Mouse (Mus musculus) hindbrain, embryonic 10.5 days (tissue): ENCODE measurements at regions not wholly inside any gene's neighbourhood (a gene's known extent, or its start where the extent isn't known, plus 50 kb on each side); places are given as distances from the start of the nearest gene placed in this dataset.

Experiments
- DNase-seq: peaks from one replicate; pipeline ENCODE4 v3.0.0-alpha.2; 2017; ENCODE audit warnings: low spot score
- H3K27ac ChIP-seq: fragments of 300-500 bp; sonication (generic); 2 replicates; pipeline ENCODE4 v1.5.1; 2016; ENCODE audit warnings: mild to moderate bottlenecking, moderate library complexity
- H3K27me3 ChIP-seq: fragments of 300-500 bp; sonication (generic); 2 replicates; pipeline ENCODE4 v1.6.1; 2016; ENCODE audit warnings: mild to moderate bottlenecking; ENCODE audit not compliant: poor library complexity, insufficient read depth, severe bottlenecking
- H3K36me3 ChIP-seq: fragments of 300-500 bp; sonication (generic); 2 replicates; pipeline ENCODE4 v1.6.1; 2016; ENCODE audit warnings: mild to moderate bottlenecking, moderate library complexity
- H3K4me1 ChIP-seq: fragments of 300-500 bp; sonication (generic); replicated peaks from 2 replicates; pipeline ENCODE4 v1.6.1; 2016; ENCODE audit warnings: mild to moderate bottlenecking
- H3K4me3 ChIP-seq: fragments of 300-500 bp; sonication (generic); 2 replicates; pipeline ENCODE4 v1.5.1; 2016; ENCODE audit warnings: mild to moderate bottlenecking, moderate library complexity
- H3K9me3 ChIP-seq: fragments of 300-500 bp; sonication (generic); 2 replicates; pipeline ENCODE4 v1.6.1; 2016; ENCODE audit warnings: mild to moderate bottlenecking, moderate library complexity
- WGBS: fragments of 180-500 bp; shearing (Covaris S2); methylation state at CpG from one replicate; pipeline ENCODE4 v1.1.7; 2016; 5-methylcytosine and 5-hydroxymethylcytosine counted together

GRCm38 (mm10) chr4:119018573-119018972, 57.2 kb downstream of the Lao1 start:
- Histone ChIP-seq H3K9me3 (no peaks in the 10 kb centered on the region), H3K4me1 (peaks cover 40% of the 10 kb centered on the region), H3K36me3 (no peaks in the 10 kb centered on the region), H3K27ac (peak overlapping the region; percentile 77), H3K4me3 (no peak overlapping the region), H3K27me3 (no peaks in the 10 kb centered on the region)
- no peak for DNase-seq
- 65% methylated on average over 6 of the region's 6 CpGs for WGBS

GRCm38 (mm10) chr4:119019013-119019781, 57.8 kb downstream of the Lao1 start:
- no peak overlapping the region for H3K4me3 ChIP-seq
- peak; percentile 44 for DNase-seq
- no peaks in the 10 kb centered on the region for H3K36me3 ChIP-seq
- 58% methylated on average over 12 of the region's 12 CpGs for WGBS
- no peaks in the 10 kb centered on the region for H3K27me3 ChIP-seq
- H3K9me3 ChIP-seq: no peaks in the 10 kb centered on the region
- H3K4me1 ChIP-seq: peaks cover 40% of the 10 kb centered on the region
- peak overlapping the region; percentile 77 for H3K27ac ChIP-seq

- H3K36me3 ChIP-seq: no peaks in the 10 kb centered on the region
- peak overlapping the region; percentile 62 for H3K27ac ChIP-seq
- no peak for DNase-seq
- WGBS: 63% methylated on average over 6 of the region's 6 CpGs
- no peak overlapping the region for H3K4me3 ChIP-seq
- H3K9me3 ChIP-seq: no peaks in the 10 kb centered on the region
- H3K27me3 ChIP-seq: no peaks in the 10 kb centered on the region
- peaks cover 47% of the 10 kb centered on the region for H3K4me1 ChIP-seq
These were observed 61.0 kb downstream of the Lao1 start for GRCm38 (mm10) chr4:119022338-119022737.

GRCm38 (mm10) chr4:119026237-119026861, 65.0 kb downstream of the Lao1 start:
- Histone ChIP-seq H3K4me3 (no peak overlapping the region), H3K36me3 (no peaks in the 10 kb centered on the region), H3K27me3 (no peaks in the 10 kb centered on the region), H3K27ac (no peak overlapping the region; the same call in 1 of the 2 replicates), H3K4me1 (peaks cover 42% of the 10 kb centered on the region), H3K9me3 (no peaks in the 10 kb centered on the region)
- DNase-seq: no peak
- 15% methylated on average over 5 of the region's 5 CpGs for WGBS

GRCm38 (mm10) chr4:119028208-119028821, 66.9 kb downstream of the Lao1 start:
- Histone ChIP-seq H3K36me3 (no peaks in the 10 kb centered on the region), H3K4me1 (peaks cover 35% of the 10 kb centered on the region), H3K4me3 (no peak overlapping the region), H3K27ac (peak overlapping the region; percentile 70), H3K9me3 (no peaks in the 10 kb centered on the region), H3K27me3 (no peaks in the 10 kb centered on the region)
- peak; percentile 46 for DNase-seq
- 39% methylated on average over 8 of the region's 8 CpGs for WGBS

GRCm38 (mm10) chr4:119029091-119029490, 67.7 kb downstream of the Lao1 start:
- peaks cover 35% of the 10 kb centered on the region for H3K4me1 ChIP-seq
- 57% methylated on average over 7 of the region's 7 CpGs for WGBS
- H3K36me3 ChIP-seq: no peaks in the 10 kb centered on the region
- H3K9me3 ChIP-seq: no peaks in the 10 kb centered on the region
- H3K27me3 ChIP-seq: no peaks in the 10 kb centered on the region
- no peak for DNase-seq
- peak overlapping the region; percentile 43 for H3K27ac ChIP-seq
- no peak overlapping the region for H3K4me3 ChIP-seq

GRCm38 (mm10) chr4:119029735-119030134, 68.4 kb downstream of the Lao1 start:
- Histone ChIP-seq H3K9me3 (no peaks in the 10 kb centered on the region), H3K4me1 (peaks cover 35% of the 10 kb centered on the region), H3K4me3 (no peak overlapping the region), H3K36me3 (no peaks in the 10 kb centered on the region), H3K27me3 (no peaks in the 10 kb centered on the region), H3K27ac (peak overlapping the region; percentile 43; the same call in 1 of the 2 replicates)
- DNase-seq: no peak
- 91% methylated on average over 6 of the region's 6 CpGs for WGBS

GRCm38 (mm10) chr4:119030865-119031264, 69.5 kb downstream of the Lao1 start:
- Histone ChIP-seq H3K4me3 (no peak overlapping the region), H3K4me1 (peaks cover 35% of the 10 kb centered on the region), H3K36me3 (no peaks in the 10 kb centered on the region), H3K27me3 (no peaks in the 10 kb centered on the region), H3K9me3 (no peaks in the 10 kb centered on the region), H3K27ac (peak overlapping the region; percentile 53; the same call in 1 of the 2 replicates)
- DNase-seq: no peak
- WGBS: 45% methylated on average over 5 of the region's 5 CpGs

- H3K4me3 ChIP-seq: no peak overlapping the region
- 63% methylated on average over 4 of the region's 4 CpGs for WGBS
- H3K4me1 ChIP-seq: peaks cover 20% of the 10 kb centered on the region
- no peaks in the 10 kb centered on the region for H3K36me3 ChIP-seq
- no peak overlapping the region for H3K27ac ChIP-seq
- H3K27me3 ChIP-seq: no peaks in the 10 kb centered on the region
- DNase-seq: no peak
- H3K9me3 ChIP-seq: no peaks in the 10 kb centered on the region
These were observed 71.6 kb downstream of the Lao1 start for GRCm38 (mm10) chr4:119033006-119033405.

- Histone ChIP-seq H3K36me3 (no peaks in the 10 kb centered on the region), H3K4me3 (no peak overlapping the region), H3K4me1 (no peaks in the 10 kb centered on the region), H3K27ac (no peak overlapping the region), H3K9me3 (no peaks in the 10 kb centered on the region), H3K27me3 (no peaks in the 10 kb centered on the region)
- no peak for DNase-seq
- WGBS: 88% methylated on average over 5 of the region's 5 CpGs
These were observed 71.9 kb upstream of the Slc2a1 start for GRCm38 (mm10) chr4:119036582-119036981.

- no peak for DNase-seq
- Histone ChIP-seq H3K9me3 (no peaks in the 10 kb centered on the region), H3K4me3 (no peak overlapping the region), H3K27ac (peak overlapping the region; percentile 54), H3K36me3 (no peaks in the 10 kb centered on the region), H3K27me3 (no peaks in the 10 kb centered on the region), H3K4me1 (peaks cover 17% of the 10 kb centered on the region)
- 93% methylated on average over 6 of the region's 6 CpGs for WGBS
These were observed 68.5 kb upstream of the Slc2a1 start for GRCm38 (mm10) chr4:119040041-119040440.

- H3K27ac ChIP-seq: no peak overlapping the region
- H3K36me3 ChIP-seq: no peaks in the 10 kb centered on the region
- no peaks in the 10 kb centered on the region for H3K9me3 ChIP-seq
- H3K4me1 ChIP-seq: peaks cover 17% of the 10 kb centered on the region
- 82% methylated on average over 6 of the region's 6 CpGs for WGBS
- no peak overlapping the region for H3K4me3 ChIP-seq
- DNase-seq: no peak
- H3K27me3 ChIP-seq: no peaks in the 10 kb centered on the region
These were observed 66.9 kb upstream of the Slc2a1 start for GRCm38 (mm10) chr4:119041616-119042015.
